Mouse (Mus musculus) liver, embryonic 16.5 days (tissue): ENCODE measurements around the gene Gng3. TPM values are rescaled to one million over a fixed set of nuclear protein-coding genes. Genes with fewer than 3 reads are reported as not detected.

Experiments
- ATAC-seq: fragments of 200-750 bp; cut with Nextera tagmentation; 2 replicates; pipeline ENCODE4 v1.8.0; 2017; ENCODE audit warnings: low read depth, mild to moderate bottlenecking, moderate number of reproducible peaks, moderate library complexity
- H3K27ac ChIP-seq: fragments of 300-500 bp; sonication (generic); 2 replicates; pipeline ENCODE4 v1.5.1; 2014; ENCODE audit warnings: mild to moderate bottlenecking, low read length
- H3K27me3 ChIP-seq: fragments of 300-500 bp; sonication (generic); 2 replicates; pipeline ENCODE4 v1.6.1; 2014; ENCODE audit warnings: low read depth, low read length, mixed read lengths; ENCODE audit not compliant: control insufficient read depth, insufficient read depth
- H3K36me3 ChIP-seq: fragments of 300-500 bp; sonication (generic); 2 replicates; pipeline ENCODE4 v1.6.1; 2014; ENCODE audit warnings: mild to moderate bottlenecking; ENCODE audit not compliant: control insufficient read depth, insufficient read depth
- H3K4me1 ChIP-seq: fragments of 300-500 bp; sonication (generic); 2 replicates; pipeline ENCODE4 v1.6.1; 2014; ENCODE audit warnings: low read depth, low read length, mixed read lengths; ENCODE audit not compliant: control insufficient read depth
- H3K4me2 ChIP-seq: fragments of 300-500 bp; sonication (generic); 2 replicates; pipeline ENCODE4 v1.6.1; 2014; ENCODE audit warnings: low read depth, low read length, mixed read lengths
- H3K4me3 ChIP-seq: fragments of 300-500 bp; sonication (generic); 2 replicates; pipeline ENCODE4 v1.5.1; 2014; ENCODE audit warnings: low read depth, mild to moderate bottlenecking, low read length
- H3K9ac ChIP-seq: fragments of 300-500 bp; sonication (generic); 2 replicates; pipeline ENCODE4 v1.6.1; 2014; ENCODE audit warnings: low read depth, low read length
- H3K9me3 ChIP-seq: fragments of 300-500 bp; sonication (generic); replicated peaks from 2 replicates; pipeline ENCODE4 v1.6.1; 2016; ENCODE audit warnings: low read length; ENCODE audit not compliant: control insufficient read depth
- WGBS: fragments of 180-500 bp; shearing (Covaris S2); extraction: QIAGEN DNeasy Blood & Tissue Kit; methylation state at CpG from one replicate; pipeline ENCODE4 v1.1.7; 2014; ENCODE audit not compliant: insufficient replicate concordance; 5-methylcytosine and 5-hydroxymethylcytosine counted together
- polyA plus RNA-seq: library from polyadenylated mRNA; unstranded; fragments of >200 nt; fragmentation: Nextera tagmentation; extraction: Ambion mirVana; gene quantifications from 2 replicates; pipeline ENCODE4 v1.2.1, GENCODE M21; 2015

The Gng3 gene
- polyA plus RNA-seq, 1 experiment from 2014 or later, result 0.51 TPM

GRCm38 (mm10) chr19:8851639-8852038 lies 12.6 kb upstream of the Gng3 start:
- H3K36me3 ChIP-seq, result peaks cover 1% of the 10 kb centered on the region; the same call in 1 of the 2 replicates
- no peaks in the 10 kb centered on the region for H3K9me3 ChIP-seq
- 50% methylated on average over 7 of the region's 7 CpGs for WGBS
- no peak for ATAC-seq
- no peak overlapping the region for H3K9ac ChIP-seq
- no peak overlapping the region for H3K4me3 ChIP-seq
- H3K27ac ChIP-seq, result no peak overlapping the region
- no peaks in the 10 kb centered on the region for H3K4me1 ChIP-seq
- no peaks in the 10 kb centered on the region; the same call in 1 of the 2 replicates for H3K27me3 ChIP-seq
- H3K4me2 ChIP-seq, result no peak overlapping the region

DNA sequence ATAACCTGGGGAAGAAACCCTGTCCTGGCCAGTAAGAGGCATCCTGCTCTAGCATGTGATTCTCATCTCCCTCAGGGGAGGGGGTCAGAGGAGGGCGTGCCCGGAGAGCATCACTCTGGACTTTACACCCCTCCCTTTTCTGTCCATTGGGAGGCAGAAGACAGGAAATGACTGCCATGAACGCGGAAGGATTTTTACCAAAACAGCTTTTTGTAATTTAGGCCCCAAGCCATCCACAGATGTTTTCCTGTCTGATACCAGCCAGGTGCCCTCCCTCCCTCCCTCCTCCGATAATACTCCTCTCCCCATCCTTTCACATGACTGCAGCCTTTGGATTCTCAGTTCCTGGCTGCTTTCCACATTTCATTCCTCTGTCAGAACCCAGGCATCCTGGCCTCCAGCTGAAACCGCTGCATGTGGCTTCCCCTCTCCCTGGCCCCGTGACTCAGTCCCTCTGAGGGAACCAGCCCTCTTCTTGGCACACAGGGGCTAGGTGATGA lies 11.5 kb upstream of the Gng3 start, which contains the start of gene Lrrn4cl:
Gene Lrrn4cl (plus strand): TSS at position 367 of the 500 bp plus-strand sequence.
- Histone ChIP-seq H3K4me2 (no peak within 1 kb of the TSS), H3K27ac (no peak within 1 kb of the TSS), H3K27me3 (no peaks in the 10 kb centered on the region), H3K4me1 (no peaks in the 10 kb centered on the region), H3K4me3 (no peak within 1 kb of the TSS), H3K9me3 (no peaks in the 10 kb centered on the region), H3K9ac (no peak within 1 kb of the TSS), H3K36me3 (peaks cover 8% of the 10 kb centered on the region; the same call in 1 of the 2 replicates)
- no peak for ATAC-seq
- WGBS, result 42% methylated on average over 7 of the region's 7 CpGs

DNA sequence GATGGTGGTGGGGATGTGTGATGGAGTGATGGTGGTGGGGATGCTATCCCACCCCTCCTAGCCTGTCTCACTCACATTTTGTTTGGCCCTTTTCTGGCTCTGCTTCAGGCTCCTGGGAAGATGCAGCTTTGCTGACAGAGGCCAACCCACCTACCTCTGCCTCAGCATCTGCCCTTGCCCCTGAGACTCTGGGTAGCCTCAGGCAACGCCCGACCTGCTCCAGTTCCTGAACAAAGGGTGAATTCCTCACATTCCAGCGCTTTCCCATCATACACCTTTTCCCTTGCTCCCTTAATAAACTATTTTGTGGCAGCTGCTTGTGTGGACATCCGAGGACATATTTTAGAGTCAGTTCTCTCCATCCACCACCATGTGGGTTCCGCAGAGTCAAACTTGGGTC lies 9.4 kb upstream of the Gng3 start:
- Histone ChIP-seq H3K9ac (no peak overlapping the region), H3K4me1 (no peaks in the 10 kb centered on the region), H3K4me3 (no peak overlapping the region), H3K27ac (no peak overlapping the region), H3K4me2 (no peak overlapping the region), H3K9me3 (no peaks in the 10 kb centered on the region), H3K27me3 (no peaks in the 10 kb centered on the region), H3K36me3 (peaks cover 8% of the 10 kb centered on the region; the same call in 1 of the 2 replicates)
- ATAC-seq, result no peak
- 74% methylated on average over 5 of the region's 5 CpGs for WGBS

DNA sequence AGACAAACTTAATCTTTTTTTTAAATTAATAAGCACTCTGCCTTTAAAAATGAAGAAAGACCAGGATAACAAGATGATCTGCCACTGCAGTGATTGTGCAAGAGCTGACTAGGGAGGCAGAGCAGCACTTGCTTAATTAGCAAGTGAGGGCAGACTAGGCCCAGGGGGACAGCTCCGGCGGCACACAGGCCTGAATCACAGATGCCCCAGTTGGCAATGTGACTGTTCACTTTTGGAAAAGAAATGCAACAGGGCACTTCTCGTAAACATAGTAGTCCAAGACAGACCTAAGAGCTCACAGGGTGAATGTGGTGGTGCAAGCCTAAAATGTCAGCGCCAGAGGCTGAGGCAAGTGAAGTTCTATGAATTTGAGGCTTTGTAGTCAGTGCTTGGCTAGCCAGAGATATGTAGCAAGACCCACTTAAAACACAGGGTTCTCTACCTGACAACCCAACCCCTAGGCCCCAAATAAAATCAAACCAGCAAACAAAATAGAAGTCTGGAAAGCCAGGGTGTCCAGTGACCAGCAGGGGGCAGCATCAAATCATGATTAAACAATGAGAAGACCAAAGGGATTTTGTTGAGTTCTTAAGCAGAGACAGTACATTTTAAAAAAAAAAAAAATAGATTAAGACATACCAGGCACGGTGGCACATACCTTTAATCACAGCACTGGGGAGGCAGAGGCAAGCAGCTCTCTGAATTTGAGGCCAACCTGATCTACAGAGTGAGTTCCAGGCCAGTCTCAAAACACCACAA lies 5.6 kb upstream of the Gng3 start:
- no peak overlapping the region for H3K4me3 ChIP-seq
- H3K27me3 ChIP-seq, result no peaks in the 10 kb centered on the region
- H3K9me3 ChIP-seq, result no peaks in the 10 kb centered on the region
- no peak overlapping the region for H3K9ac ChIP-seq
- H3K36me3 ChIP-seq, result peaks cover 8% of the 10 kb centered on the region; the same call in 1 of the 2 replicates
- H3K4me2 ChIP-seq, result no peak overlapping the region
- no peak overlapping the region for H3K27ac ChIP-seq
- ATAC-seq, result no peak
- H3K4me1 ChIP-seq, result peaks cover 11% of the 10 kb centered on the region
- 59% methylated on average over 5 of the region's 5 CpGs for WGBS

- H3K27me3 ChIP-seq, result no peaks in the 10 kb centered on the region
Measured at GRCm38 (mm10) chr19:8842961-8843360, 4.0 kb upstream of the Gng3 start.

DNA sequence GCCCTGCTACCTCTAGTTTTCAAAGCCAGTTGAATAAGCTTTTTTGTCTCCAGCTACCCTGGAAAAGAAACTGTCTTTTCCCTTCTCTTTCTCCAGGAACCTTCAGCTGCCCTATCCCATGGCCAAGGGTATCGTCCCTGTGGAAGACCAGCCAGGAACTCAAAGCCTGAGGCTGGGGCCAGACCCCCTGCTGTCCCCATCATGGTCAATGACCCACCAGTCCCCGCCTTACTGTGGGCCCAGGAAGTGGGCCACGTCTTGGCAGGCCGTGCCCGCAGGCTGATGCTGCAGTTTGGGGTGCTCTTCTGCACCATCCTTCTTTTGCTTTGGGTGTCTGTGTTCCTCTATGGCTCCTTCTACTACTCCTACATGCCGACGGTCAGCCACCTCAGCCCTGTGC lies 2.0 kb upstream of the Gng3 start:
- Histone ChIP-seq H3K9me3 (no peaks in the 10 kb centered on the region), H3K27ac (no peak overlapping the region), H3K36me3 (peaks cover 3% of the 10 kb centered on the region; the same call in 1 of the 2 replicates), H3K4me2 (peak overlapping the region; percentile 75), H3K4me1 (peaks cover 29% of the 10 kb centered on the region), H3K4me3 (peak overlapping the region; percentile 67), H3K27me3 (no peaks in the 10 kb centered on the region), H3K9ac (no peak overlapping the region; the same call in 1 of the 2 replicates)
- WGBS, result 82% methylated on average over 7 of the region's 7 CpGs
- ATAC-seq, result no peak

More at GRCm38 (mm10) chr19:8842961-8843360, 4.0 kb upstream of the Gng3 start:
- Histone ChIP-seq H3K9me3 (no peaks in the 10 kb centered on the region), H3K4me2 (no peak overlapping the region), H3K4me3 (no peak overlapping the region), H3K36me3 (peaks cover 8% of the 10 kb centered on the region; the same call in 1 of the 2 replicates), H3K27ac (no peak overlapping the region), H3K9ac (no peak overlapping the region), H3K4me1 (peaks cover 21% of the 10 kb centered on the region)
- no peak for ATAC-seq
- 61% methylated on average over 6 of the region's 6 CpGs for WGBS

GRCm38 (mm10) chr19:8839908-8840791 lies 1.2 kb upstream of the Gng3 start:
- peak; percentile 73 for ATAC-seq
- WGBS, result 26% methylated on average over 29 of the region's 29 CpGs
- H3K4me3 ChIP-seq, result peak overlapping the region; percentile 67
- H3K4me1 ChIP-seq, result peaks cover 29% of the 10 kb centered on the region
- no peaks in the 10 kb centered on the region for H3K9me3 ChIP-seq
- H3K36me3 ChIP-seq, result peaks cover 2% of the 10 kb centered on the region; the same call in 1 of the 2 replicates
- H3K4me2 ChIP-seq, result peak overlapping the region; percentile 75
- peak overlapping the region; percentile 43; the same call in 1 of the 2 replicates for H3K27ac ChIP-seq
- H3K9ac ChIP-seq, result peak overlapping the region; percentile 74
- no peaks in the 10 kb centered on the region for H3K27me3 ChIP-seq

DNA sequence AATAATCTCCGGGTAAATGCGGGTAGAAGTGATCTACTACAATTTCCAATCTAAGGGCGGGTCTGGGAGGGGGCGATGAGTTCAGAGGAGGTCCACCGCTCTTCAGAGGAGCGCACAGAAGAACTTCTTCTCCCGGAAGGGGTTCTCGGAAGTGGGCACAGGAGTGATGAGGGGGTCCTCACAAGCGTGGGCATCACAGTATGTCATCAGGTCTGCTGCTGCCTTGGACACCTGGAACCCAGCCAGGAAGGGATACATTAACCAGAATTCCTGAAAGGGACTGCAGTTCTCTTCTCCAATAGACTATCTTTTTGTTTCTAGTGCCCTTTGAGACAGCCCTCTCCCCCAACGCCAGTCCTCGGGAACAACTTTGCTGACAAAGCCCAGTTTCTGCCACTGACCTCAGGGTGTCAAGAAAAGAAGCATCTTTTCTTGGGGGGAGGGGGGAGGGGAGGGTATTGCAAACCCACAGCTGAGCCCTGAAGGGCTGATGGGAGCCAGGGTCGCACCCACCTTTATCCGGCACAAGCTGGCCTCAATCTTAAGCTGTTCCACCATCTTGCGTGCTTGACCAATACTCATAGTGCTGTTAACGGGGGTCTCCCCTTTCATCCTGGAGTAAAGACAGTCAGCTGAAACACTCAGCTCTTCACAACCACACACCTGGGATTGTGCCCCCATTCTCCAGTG lies 808 bp downstream of the Gng3 start:
- 19% methylated on average over 15 of the region's 15 CpGs for WGBS
- peak overlapping the region; percentile 1; the same call in 1 of the 2 replicates for H3K27ac ChIP-seq
- H3K4me2 ChIP-seq, result peak overlapping the region; percentile 75
- ATAC-seq, result peak; percentile 5; the same call in 1 of the 2 replicates
- H3K9ac ChIP-seq, result peak overlapping the region; percentile 90
- H3K4me1 ChIP-seq, result peaks cover 29% of the 10 kb centered on the region
- no peaks in the 10 kb centered on the region for H3K9me3 ChIP-seq
- H3K36me3 ChIP-seq, result peaks cover 20% of the 10 kb centered on the region
- H3K27me3 ChIP-seq, result no peaks in the 10 kb centered on the region
- H3K4me3 ChIP-seq, result peak overlapping the region; percentile 80
